Mouse (Mus musculus) thymus, postnatal 10 days (tissue): ENCODE data around the gene Sp100.

Experiments
- DNase-seq, 2 experiments: peaks; one replicate each; pipeline ENCODE4 v3.0.0; 2021; ENCODE audit warnings: low spot score in 2 of 2

The Sp100 gene

DNA sequence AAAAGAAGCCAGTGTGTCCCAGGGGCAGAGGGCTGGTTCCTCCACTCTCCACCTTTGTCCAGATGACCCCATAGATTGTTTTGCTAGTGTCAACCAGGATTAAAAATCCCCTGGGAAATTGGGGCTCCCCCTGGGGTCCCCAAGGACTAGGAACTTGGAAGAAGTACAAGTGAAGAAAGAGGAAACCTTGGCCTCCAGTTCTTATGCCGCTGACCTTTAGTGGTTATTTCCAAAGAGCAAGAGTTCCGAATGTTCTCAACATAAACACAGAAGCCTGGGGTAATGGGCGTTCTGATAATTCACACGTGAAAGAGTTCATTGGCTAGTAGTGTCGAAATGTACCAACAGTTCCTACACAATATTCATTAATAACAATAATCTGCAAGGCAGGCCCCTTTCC is 96.7 kb downstream of the Sp100 start:
- DNase-seq = no peak

DNA sequence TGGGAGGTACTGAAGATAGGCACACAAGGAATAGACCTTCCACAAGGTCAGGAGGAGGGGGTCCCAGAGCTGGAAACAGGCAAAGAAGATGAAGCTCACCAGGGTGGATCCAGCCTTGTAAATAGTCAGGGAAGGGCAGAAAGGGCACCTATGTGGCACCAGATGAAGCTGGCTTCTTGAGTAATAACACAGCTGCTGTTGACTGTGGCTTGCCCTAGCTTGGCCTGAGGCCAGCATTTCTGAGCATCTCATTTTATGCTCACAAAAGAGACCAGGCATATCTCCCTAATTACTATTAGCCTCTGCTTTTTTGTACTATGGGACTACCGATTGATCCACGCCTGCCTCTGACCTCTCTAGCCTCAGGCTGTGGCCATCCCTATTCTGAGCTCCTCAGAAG is 100.0 kb downstream of the Sp100 start:
- no peak for DNase-seq

DNA sequence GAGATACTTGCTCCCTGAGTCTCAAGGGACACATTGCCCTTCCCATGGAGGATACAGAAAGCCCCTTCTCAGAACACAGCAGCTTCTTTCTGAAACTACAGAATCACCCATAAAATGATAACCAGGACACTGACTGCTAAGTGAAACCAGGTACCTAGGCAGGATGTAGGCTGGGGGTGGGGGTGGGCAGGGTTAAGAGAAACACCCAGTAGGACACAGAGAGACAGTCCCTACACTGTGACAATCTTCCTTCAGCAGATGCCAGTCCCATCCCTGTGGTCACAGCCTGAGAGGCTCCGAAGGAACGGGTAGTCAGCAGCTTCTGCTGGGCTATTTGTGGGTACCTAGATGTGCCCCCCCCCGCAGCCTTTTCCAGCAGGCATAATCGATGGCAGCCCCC is 100.9 kb downstream of the Sp100 start:
- DNase-seq = no peak

- DNase-seq = peak; percentile 61 to 62
Measured at GRCm38 (mm10) chr1:85751494-85751893, 101.7 kb downstream of the Sp100 start.

DNA sequence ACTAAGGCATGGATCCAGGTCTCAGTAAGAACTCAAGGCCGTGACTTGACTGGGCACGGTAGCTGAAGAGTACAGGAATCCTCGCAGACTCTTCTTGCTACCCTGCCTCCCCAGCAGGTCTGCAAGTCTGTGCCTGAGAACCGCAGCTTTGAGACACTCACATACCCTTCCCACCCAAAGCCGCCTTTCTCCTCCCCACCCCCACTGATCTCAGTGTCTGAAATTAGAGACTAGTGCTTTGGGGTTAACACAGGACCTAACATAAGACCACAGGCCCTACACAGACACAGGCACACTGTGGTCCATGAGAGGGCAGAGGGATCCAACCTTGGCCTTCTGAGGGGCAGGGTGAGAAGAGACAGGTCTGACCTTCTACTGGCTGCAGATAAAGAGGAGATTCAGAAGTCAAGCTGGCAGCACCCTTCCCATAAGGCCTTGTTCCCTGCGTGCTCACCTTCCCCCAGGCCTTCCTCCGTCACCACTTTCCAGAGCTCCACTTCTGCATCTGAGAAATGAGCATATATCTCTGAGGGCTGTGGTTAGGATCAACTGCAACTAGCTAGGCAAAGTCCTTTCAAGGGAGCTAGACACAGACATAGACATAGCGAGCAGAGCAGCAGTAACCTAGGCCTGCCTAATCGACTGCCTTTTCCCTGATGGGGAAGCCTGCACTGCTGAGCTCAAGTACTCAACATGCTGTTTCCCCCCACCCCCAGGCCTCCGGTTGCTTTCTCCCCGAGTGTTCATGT is 102.3 kb downstream of the Sp100 start:
- peak; percentile 43 to 46 for DNase-seq

- no peak for DNase-seq
Measured at GRCm38 (mm10) chr1:85757531-85758230, 107.9 kb downstream of the Sp100 start.

- no peak for DNase-seq
Measured at GRCm38 (mm10) chr1:85758231-85758968, 108.6 kb downstream of the Sp100 start.

GRCm38 (mm10) chr1:85758969-85759293 is 109.1 kb downstream of the Sp100 start:
- no peak for DNase-seq
